ENCODE assay signal across 8 mouse cellular contexts in genomic region chr12:86241604-86242536, GRCm38 (mm10). TPM values are rescaled to one million over a fixed set of nuclear protein-coding genes. Genes with fewer than 3 reads are reported as not detected.
DNase-seq lines count a peak whose midpoint lies in the region; ATAC-seq lines count a peak whose summit lies in the region.

Gpatch2l (plus strand) TSS chr12:86241858.

- peaks cover 7% of the 10 kb centered on the region for H3K4me1 ChIP-seq in lung, embryonic 16.5 days (replicated peaks; ENCODE audit: control insufficient read depth, insufficient read depth, low read length)

- H3K36me3 ChIP-seq in lung, embryonic 16.5 days (ENCODE audit: control insufficient read depth, insufficient read depth, low read length), result peaks cover 10% of the 10 kb centered on the region; the same call in 1 of the 2 replicates

- H3K27ac ChIP-seq in lung, embryonic 16.5 days (ENCODE audit: low read length), result peak within 1 kb of the TSS; percentile 65

- no peaks in the 10 kb centered on the region for H3K9me3 ChIP-seq in lung, embryonic 16.5 days (ENCODE audit: control insufficient read depth, low read length)

- peak within 1 kb of the TSS; percentile 85 for H3K4me3 ChIP-seq in lung, embryonic 16.5 days (ENCODE audit: low read length)

- H3K27me3 ChIP-seq in lung, embryonic 16.5 days (ENCODE audit: control insufficient read depth, insufficient read depth, low read depth, low read length), result no peaks in the 10 kb centered on the region

- peak within 1 kb of the TSS; percentile 81 for H3K4me2 ChIP-seq in lung, embryonic 16.5 days (ENCODE audit: low read depth, low read length)

- DNase-seq in MEL-GATA-1-ER (ENCODE audit: extremely low read depth, low read depth), result peak; percentile 88
- DNase-seq in cerebellum, adult 8-10 months, result peak; percentile 93
- peak; percentile 94 for DNase-seq in forelimb bud, embryonic 11.5 days (ENCODE audit: low read depth, low spot score)
- DNase-seq in layer of hippocampus, adult 9-10 months (ENCODE audit: low spot score), result peak; percentile 86
- peak; percentile 85 for DNase-seq in ovary, postnatal 10 days (ENCODE audit: low spot score)
- peak; percentile 95 to 96 for DNase-seq in thymus, postnatal 10 days (ENCODE audit: low spot score in 2 of 2)

- under 1% methylated on average over 57 of the region's 58 CpGs for WGBS in lung, embryonic 16.5 days

- peak within 1 kb of the TSS; percentile 82 for H3K9ac ChIP-seq in lung, embryonic 16.5 days (ENCODE audit: low read length)

- peak; percentile 96 for ATAC-seq in hematopoietic stem cell, adult 5-6 weeks (replicated peaks in 1 of 2; ENCODE audit: insufficient read depth in 1 of 2, low FRiP score in 2 of 2, low TSS enrichment in 1 of 2, low read depth in 1 of 2, poor library complexity in 2 of 2, severe bottlenecking in 2 of 2)
- peak; percentile 100 for ATAC-seq in lung, embryonic 16.5 days (ENCODE audit: low read depth)

RNA-seq across cellular contexts. Expression of gene Gpatch2l, which starts in this region (rescaled TPM):
- 33.6 and 47.6 TPM in 2 replicates for total RNA-seq in hematopoietic stem cell, adult 5-6 weeks (2017)
- 15.1 and 16.8 TPM in 2 replicates for polyA plus RNA-seq in lung, embryonic 16.5 days (2015; fragmentation: Nextera tagmentation; extraction: Ambion mirVana)

Comparison
In these comparisons a context has a peak if more than half of its experiments do, and no peak if none do; other contexts are left out.
1. Peak in every context shown above with its lines: DNase-seq, ATAC-seq, H3K4me3 ChIP-seq and H3K27ac ChIP-seq.